Mouse (Mus musculus): ENCODE data around the gene Sf3b4.

Gene Sf3b4

GRCm38 (mm10) chr3:96195616-96196313, 23.6 kb downstream of the Sf3b4 start:
- no peak for TF ChIP-seq GATA4 (IDR thresholded peaks at IDR 0.05; ENCODE audit: insufficient replicate concordance, low read length)

- no peak for TF ChIP-seq GATA4 (IDR thresholded peaks at IDR 0.05; ENCODE audit: insufficient replicate concordance, low read length)
These were observed 24.5 kb downstream of the Sf3b4 start for GRCm38 (mm10) chr3:96196437-96197128.

GRCm38 (mm10) chr3:96197129-96197749, 25.1 kb downstream of the Sf3b4 start:
- TF ChIP-seq GATA4 (IDR thresholded peaks at IDR 0.05; ENCODE audit: insufficient replicate concordance, low read length) = no peak; the same call in 1 of the 2 replicates

GRCm38 (mm10) chr3:96198181-96198580, 26.0 kb downstream of the Sf3b4 start:
- no peak for TF ChIP-seq GATA4 (IDR thresholded peaks at IDR 0.05; ENCODE audit: insufficient replicate concordance, low read length)

GRCm38 (mm10) chr3:96199731-96200130, 27.6 kb downstream of the Sf3b4 start:
- TF ChIP-seq GATA4 (IDR thresholded peaks at IDR 0.05; ENCODE audit: insufficient replicate concordance, low read length) = no peak

GRCm38 (mm10) chr3:96207819-96208218, 35.7 kb downstream of the Sf3b4 start:
- no peak for TF ChIP-seq GATA4 (IDR thresholded peaks at IDR 0.05; ENCODE audit: insufficient replicate concordance, low read length)

- TF ChIP-seq GATA4 (IDR thresholded peaks at IDR 0.05; ENCODE audit: insufficient replicate concordance, low read length) = no peak
These were observed 37.1 kb downstream of the Sf3b4 start for GRCm38 (mm10) chr3:96209242-96209641.

GRCm38 (mm10) chr3:96219191-96219641, 47.1 kb downstream of the Sf3b4 start:
- no peak for TF ChIP-seq GATA4 (IDR thresholded peaks at IDR 0.05; ENCODE audit: insufficient replicate concordance, low read length)

- TF ChIP-seq GATA4 (IDR thresholded peaks at IDR 0.05; ENCODE audit: insufficient replicate concordance, low read length) = no peak
These were observed 47.6 kb downstream of the Sf3b4 start, which contains the start of the genes Bola1 and Hist2h2ab for GRCm38 (mm10) chr3:96219661-96220130. Bola1 (minus strand) TSS chr3:96219709. Hist2h2ab (plus strand) TSS chr3:96219865.

- TF ChIP-seq GATA4 (IDR thresholded peaks at IDR 0.05; ENCODE audit: insufficient replicate concordance, low read length) = no peak
These were observed 48.9 kb downstream of the Sf3b4 start, which contains the start of the genes Hist2h2ac and Hist2h2be for GRCm38 (mm10) chr3:96220765-96221639. Hist2h2ac (minus strand) TSS chr3:96220880. Hist2h2be (plus strand) TSS chr3:96221119.

GRCm38 (mm10) chr3:96221640-96222038, 49.5 kb downstream of the Sf3b4 start:
- no peak for TF ChIP-seq GATA4 (IDR thresholded peaks at IDR 0.05; ENCODE audit: insufficient replicate concordance, low read length)

- TF ChIP-seq GATA4 (IDR thresholded peaks at IDR 0.05; ENCODE audit: insufficient replicate concordance, low read length) = no peak
These were observed 50.6 kb downstream of the Sf3b4 start for GRCm38 (mm10) chr3:96222774-96223173.

- no peak for TF ChIP-seq GATA4 (IDR thresholded peaks at IDR 0.05; ENCODE audit: insufficient replicate concordance, low read length)
These were observed 53.3 kb downstream of the Sf3b4 start for GRCm38 (mm10) chr3:96225421-96225820.

Measured in liver, adult (tissue).